Mouse (Mus musculus): ENCODE results near the gene Prrg4. TPM values are rescaled to one million over a fixed set of nuclear protein-coding genes. Genes with fewer than 3 reads are reported as not detected.
A peak's percentile ranks its signal among the peaks of the same experiment; 100 is the strongest.
"Not testable (repeated sequence)": the region's sequence is repeated elsewhere in the genome, so short reads cannot be mapped to it uniquely, and the experiment has no call there.

The Prrg4 gene
- polyA plus RNA-seq, 1 experiment from 2014 or later, result 2.1 TPM

- no peak overlapping the region for H3K27ac ChIP-seq (ENCODE audit: low read length)
- WGBS, result 50% methylated on average over 2 of the region's 2 CpGs
These were observed 2.0 kb downstream of the Prrg4 start for GRCm38 (mm10) chr2:104847645-104848044.

GRCm38 (mm10) chr2:104846638-104847414 is 2.9 kb downstream of the Prrg4 start:
- no peaks in the 10 kb centered on the region for H3K9me3 ChIP-seq (ENCODE audit: control insufficient read depth, low read length)
- H3K9ac ChIP-seq (ENCODE audit: low read length), result no peak overlapping the region
- H3K36me3 ChIP-seq (ENCODE audit: control insufficient read depth, insufficient read depth, low read length), result no peaks in the 10 kb centered on the region
- peaks cover 2% of the 10 kb centered on the region for H3K27me3 ChIP-seq (ENCODE audit: control insufficient read depth, insufficient read depth, low read depth, low read length)
- H3K4me2 ChIP-seq (ENCODE audit: low read depth, low read length), result no peak overlapping the region
- no peak overlapping the region for H3K27ac ChIP-seq (ENCODE audit: low read length)
- peaks cover 10% of the 10 kb centered on the region; the same call in 1 of the 2 replicates for H3K4me1 ChIP-seq (replicated peaks; ENCODE audit: control insufficient read depth, insufficient read depth, low read length)
- ATAC-seq (ENCODE audit: low read depth), result no peak
- 49% methylated on average over 4 of the region's 4 CpGs for WGBS
- H3K4me3 ChIP-seq (ENCODE audit: low read length), result no peak overlapping the region

More at GRCm38 (mm10) chr2:104847645-104848044, 2.0 kb downstream of the Prrg4 start:
- Histone ChIP-seq H3K9ac (ENCODE audit: low read length) (no peak overlapping the region), H3K4me3 (ENCODE audit: low read length) (no peak overlapping the region), H3K4me2 (ENCODE audit: low read depth, low read length) (no peak overlapping the region), H3K9me3 (ENCODE audit: control insufficient read depth, low read length) (no peaks in the 10 kb centered on the region), H3K4me1 (replicated peaks; ENCODE audit: control insufficient read depth, insufficient read depth, low read length) (peaks cover 10% of the 10 kb centered on the region; the same call in 1 of the 2 replicates), H3K27me3 (ENCODE audit: control insufficient read depth, insufficient read depth, low read depth, low read length) (peaks cover 2% of the 10 kb centered on the region), H3K36me3 (ENCODE audit: control insufficient read depth, insufficient read depth, low read length) (no peaks in the 10 kb centered on the region)
- no peak for ATAC-seq (ENCODE audit: low read depth)

- Histone ChIP-seq H3K4me2 (ENCODE audit: low read depth, low read length) (no peak overlapping the region), H3K4me3 (ENCODE audit: low read length) (no peak overlapping the region), H3K27ac (ENCODE audit: low read length) (no peak overlapping the region), H3K9ac (ENCODE audit: low read length) (no peak overlapping the region), H3K4me1 (replicated peaks; ENCODE audit: control insufficient read depth, insufficient read depth, low read length) (no peaks in the 10 kb centered on the region), H3K9me3 (ENCODE audit: control insufficient read depth, low read length) (peaks cover 3% of the 10 kb centered on the region; the same call in 1 of the 2 replicates), H3K36me3 (ENCODE audit: control insufficient read depth, insufficient read depth, low read length) (no peaks in the 10 kb centered on the region), H3K27me3 (ENCODE audit: control insufficient read depth, insufficient read depth, low read depth, low read length) (no peaks in the 10 kb centered on the region)
- no peak for ATAC-seq (ENCODE audit: low read depth)
These were observed 7.1 kb downstream of the Prrg4 start for GRCm38 (mm10) chr2:104842559-104842958.

GRCm38 (mm10) chr2:104841736-104842135 is 7.9 kb downstream of the Prrg4 start:
- H3K9ac ChIP-seq (ENCODE audit: low read length), result no peak overlapping the region
- 54% methylated on average over 7 of the region's 7 CpGs for WGBS
- no peaks in the 10 kb centered on the region for H3K36me3 ChIP-seq (ENCODE audit: control insufficient read depth, insufficient read depth, low read length)
- no peak overlapping the region for H3K4me2 ChIP-seq (ENCODE audit: low read depth, low read length)
- ATAC-seq (ENCODE audit: low read depth), result no peak
- no peaks in the 10 kb centered on the region for H3K4me1 ChIP-seq (replicated peaks; ENCODE audit: control insufficient read depth, insufficient read depth, low read length)
- H3K27me3 ChIP-seq (ENCODE audit: control insufficient read depth, insufficient read depth, low read depth, low read length), result no peaks in the 10 kb centered on the region
- no peak overlapping the region for H3K4me3 ChIP-seq (ENCODE audit: low read length)
- no peak overlapping the region for H3K27ac ChIP-seq (ENCODE audit: low read length)
- peaks cover 3% of the 10 kb centered on the region; the same call in 1 of the 2 replicates for H3K9me3 ChIP-seq (ENCODE audit: control insufficient read depth, low read length)

- H3K4me3 ChIP-seq (ENCODE audit: low read length), result no peak overlapping the region
- no peaks in the 10 kb centered on the region for H3K27me3 ChIP-seq (ENCODE audit: control insufficient read depth, insufficient read depth, low read depth, low read length)
- no peak overlapping the region for H3K9ac ChIP-seq (ENCODE audit: low read length)
- no peak overlapping the region for H3K27ac ChIP-seq (ENCODE audit: low read length)
- no peaks in the 10 kb centered on the region for H3K4me1 ChIP-seq (replicated peaks; ENCODE audit: control insufficient read depth, insufficient read depth, low read length)
- H3K4me2 ChIP-seq (ENCODE audit: low read depth, low read length), result no peak overlapping the region
- no peak for ATAC-seq (ENCODE audit: low read depth)
- H3K36me3 ChIP-seq (ENCODE audit: control insufficient read depth, insufficient read depth, low read length), result no peaks in the 10 kb centered on the region
- H3K9me3 ChIP-seq (ENCODE audit: control insufficient read depth, low read length), result peaks cover 3% of the 10 kb centered on the region; the same call in 1 of the 2 replicates
These were observed 8.7 kb downstream of the Prrg4 start for GRCm38 (mm10) chr2:104840974-104841373.

- no peak overlapping the region for H3K4me3 ChIP-seq (ENCODE audit: low read length)
- H3K9me3 ChIP-seq (ENCODE audit: control insufficient read depth, low read length), result no peaks in the 10 kb centered on the region
- no peaks in the 10 kb centered on the region for H3K36me3 ChIP-seq (ENCODE audit: control insufficient read depth, insufficient read depth, low read length)
- 78% methylated on average over 2 of the region's 2 CpGs for WGBS
- no peaks in the 10 kb centered on the region for H3K4me1 ChIP-seq (replicated peaks; ENCODE audit: control insufficient read depth, insufficient read depth, low read length)
- no peak overlapping the region for H3K4me2 ChIP-seq (ENCODE audit: low read depth, low read length)
- no peak overlapping the region for H3K27ac ChIP-seq (ENCODE audit: low read length)
- no peak overlapping the region for H3K9ac ChIP-seq (ENCODE audit: low read length)
- no peak for ATAC-seq (ENCODE audit: low read depth)
- no peaks in the 10 kb centered on the region for H3K27me3 ChIP-seq (ENCODE audit: control insufficient read depth, insufficient read depth, low read depth, low read length)
These were observed 17.2 kb downstream of the Prrg4 start for GRCm38 (mm10) chr2:104832486-104832885.

- Histone ChIP-seq H3K27me3 (ENCODE audit: control insufficient read depth, insufficient read depth, low read depth, low read length) (no peaks in the 10 kb centered on the region), H3K27ac (ENCODE audit: low read length) (no peak overlapping the region), H3K36me3 (ENCODE audit: control insufficient read depth, insufficient read depth, low read length) (no peaks in the 10 kb centered on the region), H3K4me3 (ENCODE audit: low read length) (no peak overlapping the region), H3K4me2 (ENCODE audit: low read depth, low read length) (no peak overlapping the region), H3K9ac (ENCODE audit: low read length) (no peak overlapping the region), H3K9me3 (ENCODE audit: control insufficient read depth, low read length) (no peaks in the 10 kb centered on the region), H3K4me1 (replicated peaks; ENCODE audit: control insufficient read depth, insufficient read depth, low read length) (no peaks in the 10 kb centered on the region)
- no peak for ATAC-seq (ENCODE audit: low read depth)
- WGBS, result 90% methylated on average over 4 of the region's 4 CpGs
These were observed 23.5 kb downstream of the Prrg4 start for GRCm38 (mm10) chr2:104826191-104826590.

GRCm38 (mm10) chr2:104818763-104819162 is 30.9 kb downstream of the Prrg4 start:
- not testable (repeated sequence) for H3K4me2 ChIP-seq (ENCODE audit: low read depth, low read length)

GRCm38 (mm10) chr2:104817555-104818330 is 31.9 kb downstream of the Prrg4 start:
- Histone ChIP-seq H3K4me1 (replicated peaks; ENCODE audit: control insufficient read depth, insufficient read depth, low read length) (peaks cover 10% of the 10 kb centered on the region), H3K36me3 (ENCODE audit: control insufficient read depth, insufficient read depth, low read length) (no peaks in the 10 kb centered on the region), H3K4me2 (ENCODE audit: low read depth, low read length) (peak overlapping the region; percentile 76), H3K9ac (ENCODE audit: low read length) (peak overlapping the region; percentile 99), H3K9me3 (ENCODE audit: control insufficient read depth, low read length) (no peaks in the 10 kb centered on the region), H3K27ac (ENCODE audit: low read length) (peak overlapping the region; percentile 99), H3K4me3 (ENCODE audit: low read length) (peak overlapping the region; percentile 96), H3K27me3 (ENCODE audit: control insufficient read depth, insufficient read depth, low read depth, low read length) (no peaks in the 10 kb centered on the region)
- WGBS, result 2% methylated on average over 15 of the region's 15 CpGs
- no peak for ATAC-seq (ENCODE audit: low read depth)

More at GRCm38 (mm10) chr2:104818763-104819162, 30.9 kb downstream of the Prrg4 start:
- not testable (repeated sequence) for H3K4me3 ChIP-seq (ENCODE audit: low read length); ATAC-seq (ENCODE audit: low read depth); H3K36me3 ChIP-seq (ENCODE audit: control insufficient read depth, insufficient read depth, low read length); H3K9ac ChIP-seq (ENCODE audit: low read length); H3K27me3 ChIP-seq (ENCODE audit: control insufficient read depth, insufficient read depth, low read depth, low read length); H3K27ac ChIP-seq (ENCODE audit: low read length); H3K9me3 ChIP-seq (ENCODE audit: control insufficient read depth, low read length); H3K4me1 ChIP-seq (replicated peaks; ENCODE audit: control insufficient read depth, insufficient read depth, low read length)
- 84% methylated on average over 3 of the region's 3 CpGs for WGBS
